ENCODE assay signal across 8 mouse cellular contexts in the genomic region with DNA sequence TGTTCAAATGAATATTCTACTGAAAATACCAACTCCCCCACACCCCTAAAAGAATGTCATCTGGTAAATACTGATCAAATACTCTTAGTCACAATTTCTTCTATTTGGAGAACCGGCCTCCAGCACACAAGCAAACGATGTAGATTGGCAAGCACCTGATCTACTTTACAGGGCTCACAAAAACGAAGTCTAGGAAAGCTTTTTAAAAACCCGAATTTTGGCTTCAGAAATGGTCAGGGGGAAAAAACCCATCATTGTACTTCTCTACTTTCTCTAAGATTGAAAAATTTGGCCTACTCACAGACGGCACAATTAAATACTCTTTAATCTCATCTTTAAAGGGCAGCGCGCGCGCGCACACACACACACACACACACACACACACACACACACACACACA. TPM values are rescaled to one million over a fixed set of nuclear protein-coding genes. Genes with fewer than 3 reads are reported as not detected.
DNase-seq lines count a peak whose midpoint lies in the region; ATAC-seq lines count a peak whose summit lies in the region.

No protein-coding gene starts in this region.

- peaks cover 6% of the 10 kb centered on the region; the same call in 1 of the 2 replicates for H3K4me1 ChIP-seq in liver, embryonic 12.5 days
- H3K4me1 ChIP-seq in stomach, embryonic 16.5 days (ENCODE audit: control insufficient read depth, insufficient read depth, low read length), result peaks cover 4% of the 10 kb centered on the region

- peak overlapping the region; percentile 91 for H3K4me3 ChIP-seq in liver, embryonic 12.5 days
- peak overlapping the region; percentile 96 for H3K4me3 ChIP-seq in stomach, embryonic 16.5 days (replicated peaks; ENCODE audit: low read length)

- 5% methylated on average over 10 of the region's 10 CpGs for WGBS in liver, embryonic 12.5 days (ENCODE audit: insufficient replicate concordance)
- 8% methylated on average over 10 of the region's 10 CpGs for WGBS in stomach, embryonic 16.5 days

- H3K27me3 ChIP-seq in liver, embryonic 12.5 days (replicated peaks), result no peaks in the 10 kb centered on the region
- H3K27me3 ChIP-seq in stomach, embryonic 16.5 days (ENCODE audit: control insufficient read depth, insufficient read depth, low read length), result no peaks in the 10 kb centered on the region

- peak overlapping the region; percentile 69 for H3K4me2 ChIP-seq in liver, embryonic 12.5 days
- H3K4me2 ChIP-seq in stomach, embryonic 16.5 days (ENCODE audit: low read depth, low read length), result peak overlapping the region; percentile 68

- peaks cover 4% of the 10 kb centered on the region for H3K9me3 ChIP-seq in liver, embryonic 12.5 days (replicated peaks)
- peaks cover 6% of the 10 kb centered on the region; the same call in 1 of the 2 replicates for H3K9me3 ChIP-seq in stomach, embryonic 16.5 days (replicated peaks; ENCODE audit: control insufficient read depth, low read length)

- no peak overlapping the region; the same call in 1 of the 2 replicates for H3K27ac ChIP-seq in liver, embryonic 12.5 days
- peak overlapping the region; percentile 42; the same call in 1 of the 2 replicates for H3K27ac ChIP-seq in stomach, embryonic 16.5 days (ENCODE audit: low read length)

- peak overlapping the region; percentile 83 for H3K9ac ChIP-seq in liver, embryonic 12.5 days
- peak overlapping the region; percentile 94 for H3K9ac ChIP-seq in stomach, embryonic 16.5 days (ENCODE audit: low read length)

- no peak for ATAC-seq in liver, embryonic 12.5 days
- ATAC-seq in stomach, embryonic 16.5 days (ENCODE audit: insufficient read depth, low FRiP score), result no peak

- DNase-seq in cerebellum, adult 9-10 months, result peak; percentile 22
- DNase-seq in cerebellum, adult 8-10 months, result no peak
- DNase-seq in thymus, postnatal 4 days, result peak; percentile 19
- no peak for DNase-seq in thymus, postnatal 36 days
- no peak for DNase-seq in cerebellum, postnatal 10 days
- no peak for DNase-seq in adrenal gland, adult 2 months

- peaks cover 3% of the 10 kb centered on the region for H3K36me3 ChIP-seq in liver, embryonic 12.5 days
- peaks cover 3% of the 10 kb centered on the region for H3K36me3 ChIP-seq in stomach, embryonic 16.5 days (ENCODE audit: control insufficient read depth, insufficient read depth, low read length)

RNA-seq across cellular contexts. Expression of gene Zfp763, which starts 0.8 kb away (rescaled TPM):
- 3.3 and 3.5 TPM in 2 replicates for polyA plus RNA-seq in liver, embryonic 12.5 days (2016; fragmentation: Nextera tagmentation; extraction: Ambion mirVana)
- 10.5 and 10.9 TPM in 2 replicates for polyA plus RNA-seq in stomach, embryonic 16.5 days (2015; fragmentation: Nextera tagmentation; extraction: Ambion mirVana)
- total RNA-seq in adrenal gland, adult 2 months (2021), result 1 to 10 TPM; 3.9 to 8.7 TPM
- 0.08 and 0.10 TPM in 2 replicates for polyA plus RNA-seq in adrenal gland, adult 2 months (2012; rRNA removed)

RNA-seq across cellular contexts. Expression of gene 4921501E09Rik, which starts 35.5 kb away (rescaled TPM):
- not detected in 2 replicates for polyA plus RNA-seq in liver, embryonic 12.5 days (2016; fragmentation: Nextera tagmentation; extraction: Ambion mirVana)
- polyA plus RNA-seq in stomach, embryonic 16.5 days (2015; fragmentation: Nextera tagmentation; extraction: Ambion mirVana), result not detected in 2 replicates
- not detected for total RNA-seq in adrenal gland, adult 2 months (2021)
- polyA plus RNA-seq in adrenal gland, adult 2 months (2012; rRNA removed), result not detected in 2 replicates

RNA-seq across cellular contexts. Expression of gene Zfp952, which starts 39.4 kb away (rescaled TPM):
- polyA plus RNA-seq in liver, embryonic 12.5 days (2016; fragmentation: Nextera tagmentation; extraction: Ambion mirVana), result 4.3 and 4.4 TPM in 2 replicates
- 11.1 and 11.8 TPM in 2 replicates for polyA plus RNA-seq in stomach, embryonic 16.5 days (2015; fragmentation: Nextera tagmentation; extraction: Ambion mirVana)
- 10 to 100 TPM in 1 of 2 experiments, 1 to 10 TPM in 1; 8.8 to 11.3 TPM for total RNA-seq in adrenal gland, adult 2 months (2021)
- polyA plus RNA-seq in adrenal gland, adult 2 months (2012; rRNA removed), result 1.1 and 1.5 TPM in 2 replicates

RNA-seq across cellular contexts. Expression of gene Zfp563, which starts 56.7 kb away (rescaled TPM):
- polyA plus RNA-seq in liver, embryonic 12.5 days (2016; fragmentation: Nextera tagmentation; extraction: Ambion mirVana), result 1.7 and 1.9 TPM in 2 replicates
- polyA plus RNA-seq in stomach, embryonic 16.5 days (2015; fragmentation: Nextera tagmentation; extraction: Ambion mirVana), result 6.9 and 7.9 TPM in 2 replicates
- 10 to 100 TPM in 1 of 2 experiments, 1 to 10 TPM in 1; 7.9 to 13.2 TPM for total RNA-seq in adrenal gland, adult 2 months (2021)
- polyA plus RNA-seq in adrenal gland, adult 2 months (2012; rRNA removed), result 0.37 and 0.58 TPM in 2 replicates

Comparison
In these comparisons a context has a peak if more than half of its experiments do, and no peak if none do; other contexts are left out.
1. DNase-seq: peak in cerebellum, adult 9-10 months (single experiment) and thymus, postnatal 4 days (single experiment); none in cerebellum, adult 8-10 months (single experiment), thymus, postnatal 36 days (0 of 2), cerebellum, postnatal 10 days (0 of 2) and adrenal gland, adult 2 months (single experiment).